Mouse (Mus musculus) heart, adult 8-10 months (tissue): ENCODE measurements at regions not wholly inside any gene's neighbourhood (a gene's known extent, or its start where the extent isn't known, plus 50 kb on each side); places are given as distances from the start of the nearest gene placed in this dataset.
A peak's percentile ranks its signal among the peaks of the same experiment; 100 is the strongest.
"Not testable (repeated sequence)": the region's sequence is repeated elsewhere in the genome, so short reads cannot be mapped to it uniquely, and the experiment has no call there.

Source experiments
- DNase-seq: peaks from one replicate; pipeline ENCODE4 v3.0.0; 2022; ENCODE audit warnings: low spot score

- no peak for DNase-seq
Observed at GRCm38 (mm10) chrX:18960465-18960864, 499.3 kb upstream of the 4930578C19Rik start.

- no peak for DNase-seq
Observed at GRCm38 (mm10) chrX:18942612-18943011, 481.4 kb upstream of the 4930578C19Rik start.

DNA sequence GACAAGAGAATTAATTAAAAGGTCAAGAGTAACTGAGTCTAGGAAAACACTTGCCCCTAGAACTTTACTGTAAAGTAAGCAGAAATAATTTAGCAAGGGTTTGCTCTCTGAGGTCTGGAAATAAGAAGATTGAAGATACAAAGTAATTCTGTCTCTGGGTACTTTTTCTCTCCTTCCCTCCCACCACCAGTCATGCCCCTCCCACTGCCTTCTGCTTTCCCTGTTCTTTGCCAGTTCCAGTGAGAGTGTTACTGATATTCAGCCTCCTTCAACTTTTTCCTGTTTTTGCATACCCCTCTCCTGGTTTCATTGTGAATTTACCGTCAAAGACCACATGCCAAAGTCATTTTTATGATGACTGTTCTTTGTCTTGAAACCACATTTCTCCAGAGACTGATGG, 472.1 kb upstream of the 4930578C19Rik start:
- DNase-seq, result no peak

DNA sequence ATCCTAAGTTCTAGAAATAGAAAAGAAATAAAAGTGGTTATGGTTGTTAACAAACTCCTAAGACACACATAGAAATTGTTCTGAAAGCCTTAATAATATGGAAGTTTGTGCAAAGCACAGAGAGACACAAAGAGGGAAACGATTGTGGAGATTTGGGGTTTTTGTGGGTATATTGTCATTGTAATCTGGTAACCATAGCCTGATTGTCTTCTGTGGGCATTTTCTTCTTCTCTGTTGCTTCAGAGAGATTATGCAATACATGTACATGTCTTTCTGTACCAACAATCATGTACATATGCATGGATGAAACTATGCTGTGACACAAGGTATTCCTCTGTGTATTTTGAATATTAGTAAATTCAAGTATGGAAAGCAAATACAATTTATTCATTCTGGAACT, 461.9 kb upstream of the 4930578C19Rik start:
- DNase-seq, result no peak

- no peak for DNase-seq
Observed at GRCm38 (mm10) chrX:18921366-18922092, 460.3 kb upstream of the 4930578C19Rik start.

GRCm38 (mm10) chrX:18882784-18883171, 421.6 kb upstream of the 4930578C19Rik start:
- DNase-seq, result no peak

- peak; percentile 13 for DNase-seq
Observed at GRCm38 (mm10) chrX:18882088-18882783, 421.0 kb upstream of the 4930578C19Rik start.

DNA sequence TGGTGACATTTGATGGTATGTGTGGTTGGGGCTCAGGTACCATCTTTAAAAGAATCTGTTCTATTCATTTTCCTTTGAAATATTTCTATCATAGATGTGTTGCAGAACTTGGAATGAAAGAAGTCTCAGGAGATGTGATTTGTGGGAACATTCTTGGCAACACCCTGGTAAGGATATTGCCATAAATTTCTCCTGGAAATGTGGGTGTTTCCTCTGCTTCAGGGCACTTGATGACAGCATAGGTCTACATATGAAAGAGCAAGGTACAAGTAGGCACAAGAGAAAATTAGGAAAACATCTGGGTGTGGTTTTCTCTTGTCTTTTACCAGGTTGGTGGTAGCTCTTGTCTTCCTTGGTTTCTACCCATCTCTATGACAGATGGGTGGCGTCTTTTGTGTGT, 414.5 kb upstream of the 4930578C19Rik start:
- no peak for DNase-seq

- peak; percentile 58 for DNase-seq
Observed at GRCm38 (mm10) chrX:18874051-18874450, 412.9 kb upstream of the 4930578C19Rik start.

DNA sequence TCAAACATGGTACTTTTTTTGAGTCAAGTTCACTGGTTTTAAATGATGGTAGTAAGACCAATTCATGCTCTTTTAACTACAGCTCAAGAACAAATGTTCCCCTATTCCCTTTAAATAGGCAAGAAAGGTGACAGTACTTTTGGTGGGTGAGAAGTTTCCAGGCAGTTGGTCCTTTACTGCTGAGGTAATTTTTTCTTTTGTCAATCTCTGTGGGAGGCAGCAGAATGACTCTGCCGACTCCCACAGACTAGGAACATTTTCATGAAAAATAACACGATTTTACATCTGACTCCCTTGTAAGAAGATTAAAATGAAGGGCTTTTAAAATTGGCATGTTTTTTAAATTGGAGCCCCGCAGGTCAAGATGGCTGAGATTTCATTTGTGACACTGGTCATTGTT, 377.5 kb upstream of the 4930578C19Rik start:
- DNase-seq, result no peak

- DNase-seq, result not testable (repeated sequence)
Observed at GRCm38 (mm10) chrX:18824971-18825370, 363.8 kb upstream of the 4930578C19Rik start.

- DNase-seq, result no peak
Observed at GRCm38 (mm10) chrX:18814441-18814973, 353.3 kb upstream of the 4930578C19Rik start.
